Mouse (Mus musculus) v-Abl transformed pro-B cells (cell line): ENCODE results near the gene Usp36.

ENCODE experiments used
- in situ Hi-C, 2 experiments: fragments of 400-800 bp; cut with MboI; formaldehyde crosslinking; loops; one replicate each; pipeline ENCODE4 v1.15.1; 2025; ENCODE audit not compliant: unreplicated experiment in 2 of 2

Gene Usp36

DNA sequence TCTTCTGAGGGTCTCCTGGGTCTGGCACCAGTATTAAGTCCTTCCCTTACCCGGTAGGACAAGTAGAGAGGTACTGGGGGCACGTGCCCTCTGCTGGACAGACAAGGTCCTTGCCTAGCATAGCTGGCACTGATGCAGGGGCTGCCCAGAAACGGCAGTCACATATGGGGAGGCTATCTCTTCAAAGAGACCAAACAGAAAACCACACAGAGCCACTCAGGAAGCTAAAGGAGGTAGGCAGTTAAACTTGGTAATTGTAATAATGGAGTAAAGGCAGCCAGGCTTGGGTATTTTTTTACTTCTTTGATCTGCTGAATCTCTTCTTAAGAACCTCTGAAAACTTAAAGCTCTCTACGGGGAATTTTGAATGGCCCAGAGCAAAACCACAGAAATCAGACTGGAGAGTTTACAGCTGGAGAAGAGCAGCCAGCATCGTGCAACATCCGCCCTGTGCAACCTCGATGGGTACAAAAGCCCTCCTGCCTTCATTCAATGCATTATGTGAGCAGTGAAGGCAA lies 57.7 kb downstream of the Usp36 start:
- in situ Hi-C loops: no loop called here

DNA sequence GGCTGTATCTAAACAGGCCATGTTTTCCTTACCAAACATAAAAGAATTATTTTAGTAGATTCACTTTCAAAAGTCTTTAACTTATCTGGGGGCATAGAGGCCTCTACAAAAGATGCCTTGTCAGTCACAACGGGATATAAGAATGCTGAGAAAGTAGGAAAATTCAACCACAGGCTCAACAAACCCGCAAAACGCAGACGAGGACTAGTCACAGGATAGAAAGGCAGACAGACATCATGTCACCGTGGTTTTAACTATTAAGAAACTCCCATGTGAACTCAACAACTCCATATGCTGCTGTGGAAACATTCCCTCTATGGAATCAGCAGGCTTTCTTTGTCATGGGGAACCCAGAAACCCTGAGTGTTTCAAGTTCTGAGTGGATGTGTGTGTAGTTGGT lies 60.1 kb downstream of the Usp36 start:
- in situ Hi-C loops: no loop called here

DNA sequence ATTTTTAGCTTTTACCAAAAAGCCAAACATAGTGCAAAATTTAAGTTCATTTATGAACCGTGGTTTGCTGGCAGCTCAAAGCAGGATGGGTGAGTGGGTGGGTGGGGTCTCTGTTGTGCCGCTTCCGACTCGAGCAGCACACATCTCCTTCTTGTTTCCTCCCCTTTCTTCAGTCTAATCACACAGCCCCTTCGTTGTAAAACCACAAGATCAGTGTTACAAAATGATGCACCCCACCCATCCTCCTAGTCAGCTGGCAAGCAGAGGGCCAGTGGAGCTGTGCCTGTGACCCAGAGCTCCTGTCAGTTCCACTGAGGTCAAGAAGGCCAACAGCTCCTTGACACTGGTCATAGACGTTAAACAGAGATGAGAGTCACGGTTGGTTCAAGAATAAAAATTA lies 62.4 kb downstream of the Usp36 start:
- in situ Hi-C loops: no loop called here

DNA sequence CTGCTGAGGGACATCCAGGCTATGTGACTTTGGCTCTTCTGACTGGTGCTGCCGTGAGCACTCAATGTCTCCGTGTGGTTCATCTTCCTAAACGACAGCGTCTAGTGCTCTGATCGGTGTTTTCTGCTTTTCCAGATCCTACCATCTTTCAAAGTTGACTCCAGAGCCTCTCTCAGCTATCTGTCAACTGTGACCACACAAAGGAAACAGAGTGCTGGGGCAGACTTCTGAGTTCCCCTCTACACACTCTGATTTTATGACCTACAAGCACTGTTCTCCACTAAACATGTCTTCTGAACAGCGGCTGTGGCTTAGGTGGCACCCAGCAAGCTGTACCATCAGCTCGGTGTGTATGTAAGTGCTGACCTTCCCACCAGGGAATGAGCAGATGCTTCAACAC lies 63.2 kb downstream of the Usp36 start:
- in situ Hi-C loops: no loop called here

DNA sequence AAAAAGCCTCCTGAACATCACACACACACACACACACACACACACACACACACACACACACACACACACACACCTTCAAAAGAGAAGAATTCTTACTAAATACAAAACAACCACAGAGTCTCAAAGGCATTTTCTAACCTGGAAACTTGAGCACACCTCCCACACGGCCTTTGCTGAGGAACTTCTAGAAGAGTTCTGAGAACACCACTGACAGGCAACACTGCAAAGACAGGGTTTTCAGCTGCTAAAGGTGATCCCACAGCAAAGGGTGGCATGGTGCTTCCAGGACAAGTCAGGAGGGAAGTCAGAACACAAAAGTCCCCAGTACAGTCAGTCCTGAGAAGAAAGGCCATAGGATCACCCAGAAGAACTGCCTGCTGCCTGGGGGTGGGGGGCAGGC lies 64.2 kb downstream of the Usp36 start:
- in situ Hi-C loops: no loop called here

DNA sequence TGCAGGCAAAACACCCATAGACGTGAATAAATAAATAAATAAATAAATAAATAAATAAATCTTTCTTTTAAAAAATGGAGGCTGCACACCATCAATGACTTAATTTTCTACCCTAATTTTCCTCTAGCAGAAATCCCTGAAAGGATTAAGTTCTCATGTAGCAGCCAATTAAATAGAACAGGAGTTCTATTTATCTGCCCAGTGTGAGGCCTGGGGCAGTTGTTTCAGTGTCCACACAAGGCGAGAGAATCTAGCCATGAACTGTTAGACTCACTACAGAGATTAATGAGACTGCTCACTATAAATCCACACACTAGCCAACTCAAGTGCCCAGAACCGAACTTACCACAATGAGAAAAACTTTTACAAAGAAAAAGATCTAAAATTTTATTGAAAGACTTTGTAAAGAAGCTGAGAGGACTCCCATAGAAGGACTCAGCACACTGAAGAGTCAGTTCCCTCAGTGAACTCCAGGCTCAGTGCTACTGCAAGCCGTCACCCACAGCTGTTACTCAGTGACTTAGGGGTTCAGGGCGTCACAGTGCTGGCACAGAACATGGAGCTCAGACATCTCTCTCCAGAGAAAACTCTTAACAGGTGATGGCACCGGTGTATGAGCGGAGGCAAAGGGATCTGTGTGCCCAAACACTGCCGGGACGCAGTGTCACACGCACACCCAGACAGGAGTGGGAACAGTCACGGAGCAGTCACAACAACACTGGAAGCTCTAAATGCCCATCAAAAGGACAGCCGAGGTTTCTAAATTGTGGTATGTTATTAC lies 64.8 kb downstream of the Usp36 start:
- in situ Hi-C loops: no loop called here

DNA sequence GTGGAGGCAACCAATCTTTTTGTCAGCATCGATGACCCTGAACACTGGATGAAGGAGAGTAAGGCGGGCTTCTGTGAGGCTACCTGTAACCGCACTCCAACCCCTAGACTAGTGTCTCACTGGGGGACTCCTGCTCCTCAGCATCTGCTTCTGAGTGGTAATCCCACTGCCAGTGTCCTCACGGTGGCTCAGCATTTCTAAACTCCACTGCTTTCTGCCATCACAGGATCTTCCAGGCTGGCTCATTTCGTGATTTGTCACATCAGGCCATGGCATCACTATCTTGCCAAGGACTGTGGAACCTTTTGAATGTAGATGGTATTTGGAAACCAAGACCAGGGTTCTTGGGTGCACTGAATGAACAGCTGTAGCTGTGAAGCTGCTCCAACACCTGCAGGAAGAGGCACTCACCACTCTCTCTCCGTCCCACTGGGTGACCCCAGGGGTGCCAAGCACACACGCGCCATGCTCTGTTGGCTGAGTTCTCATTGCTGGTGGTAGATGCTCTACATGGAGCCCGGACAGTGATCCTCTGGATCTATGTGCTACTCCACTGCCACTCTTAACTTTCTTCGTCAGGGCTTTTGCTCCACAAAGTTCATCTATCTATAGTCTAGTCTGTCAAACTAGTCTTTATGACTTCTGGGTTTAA lies 66.5 kb downstream of the Usp36 start:
- in situ Hi-C loops: no loop called here

DNA sequence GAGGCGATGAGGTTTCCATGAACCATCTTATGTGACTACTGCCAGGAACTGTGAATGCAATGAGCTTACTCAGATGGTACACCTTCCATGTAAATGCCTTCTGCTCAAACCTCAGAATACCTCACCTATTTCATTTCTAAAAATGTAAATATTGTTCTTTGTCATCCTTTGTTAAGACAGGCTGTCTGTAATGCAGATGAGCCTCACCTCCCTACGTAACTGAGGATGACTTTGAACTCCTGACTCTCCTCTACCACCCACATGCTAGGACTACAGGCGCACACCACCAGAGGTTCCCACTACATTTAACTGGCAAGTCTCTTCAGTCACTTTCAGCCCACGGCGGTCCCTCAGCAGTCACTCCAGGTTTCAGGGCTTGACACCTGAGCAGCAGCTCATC lies 67.1 kb downstream of the Usp36 start:
- in situ Hi-C loops: no loop called here

DNA sequence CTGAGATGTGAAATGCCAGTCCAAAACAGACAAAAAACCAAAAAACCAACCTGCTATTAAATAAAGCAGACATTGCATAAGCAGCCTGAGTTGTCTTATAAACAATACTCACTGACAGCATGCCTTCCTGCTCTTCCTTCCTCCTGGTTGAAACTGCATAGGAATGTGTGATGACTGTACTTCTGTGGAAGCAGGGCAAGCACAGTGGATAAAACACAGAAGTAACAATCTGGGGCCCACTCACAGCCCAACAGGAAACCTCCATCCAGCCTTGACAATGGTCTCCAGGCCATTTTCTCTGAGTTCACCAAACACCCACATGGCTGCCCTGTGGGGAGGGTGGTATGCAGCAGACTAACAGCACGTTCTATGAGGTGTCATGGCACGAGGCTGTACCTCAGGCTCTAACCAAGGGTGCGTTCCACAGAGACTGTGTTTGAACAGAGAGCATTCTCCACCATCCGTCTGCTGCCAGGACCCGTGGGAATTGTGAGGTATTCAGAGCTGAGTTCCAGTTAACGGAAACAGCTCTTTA lies 67.6 kb downstream of the Usp36 start:
- in situ Hi-C loops: no loop called here

DNA sequence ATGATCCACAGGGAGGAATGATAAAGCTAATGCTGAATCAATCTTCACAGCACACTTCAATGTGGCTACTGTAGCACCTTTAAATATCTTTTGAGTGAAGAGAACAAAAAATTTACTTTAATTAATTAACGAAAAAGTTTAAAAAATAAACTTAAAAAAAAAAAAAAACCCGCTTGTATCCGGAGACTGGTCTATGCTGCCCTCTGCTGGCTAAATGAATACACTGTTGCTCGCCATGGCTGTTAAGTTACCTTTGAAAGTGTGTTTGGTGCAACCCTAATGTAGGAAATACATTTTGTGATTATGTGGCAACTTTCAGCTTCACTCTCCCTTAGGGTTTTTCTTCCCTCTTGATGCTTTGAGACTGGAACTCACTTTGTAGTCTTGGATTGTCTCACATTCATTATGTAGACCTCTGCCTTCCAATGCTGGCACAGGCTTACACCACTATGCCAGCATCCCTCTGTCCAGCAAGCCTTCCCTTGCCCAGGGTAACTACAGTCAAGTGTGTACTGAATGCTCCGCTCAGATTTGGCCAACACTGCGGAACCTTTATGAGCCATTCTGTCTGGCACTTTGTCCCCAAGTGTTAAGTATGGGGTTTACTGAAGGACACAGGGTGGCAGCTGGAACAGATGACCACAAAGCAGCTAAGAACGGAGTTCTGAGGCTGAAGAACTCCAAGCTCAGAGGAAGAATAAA lies 69.3 kb downstream of the Usp36 start:
- in situ Hi-C loops: no loop called here

DNA sequence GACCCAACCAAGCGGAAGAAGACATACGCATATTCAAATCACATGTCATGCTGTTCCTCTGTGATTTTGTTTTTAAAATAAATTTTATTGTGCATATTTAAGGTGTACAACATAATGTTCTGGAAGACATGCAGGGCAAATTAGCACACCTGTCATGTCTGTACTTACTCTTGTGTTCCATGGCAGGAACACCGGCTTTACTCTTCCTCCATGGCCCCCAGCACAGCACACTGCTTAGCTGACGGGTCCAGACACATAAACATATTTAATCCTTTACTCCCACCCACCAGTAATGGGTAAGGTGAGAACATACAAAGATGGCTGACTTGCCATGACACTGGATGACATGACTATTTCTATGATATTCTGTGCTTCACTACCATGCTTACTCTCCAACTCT lies 71.0 kb downstream of the Usp36 start:
- in situ Hi-C loops: loop anchor here (5.0 to 10.0 kb wide), 5 partner anchors 37 to 344 kb away; partner anchors contain the start of gene Tha1 (in 1 of the 2)

DNA sequence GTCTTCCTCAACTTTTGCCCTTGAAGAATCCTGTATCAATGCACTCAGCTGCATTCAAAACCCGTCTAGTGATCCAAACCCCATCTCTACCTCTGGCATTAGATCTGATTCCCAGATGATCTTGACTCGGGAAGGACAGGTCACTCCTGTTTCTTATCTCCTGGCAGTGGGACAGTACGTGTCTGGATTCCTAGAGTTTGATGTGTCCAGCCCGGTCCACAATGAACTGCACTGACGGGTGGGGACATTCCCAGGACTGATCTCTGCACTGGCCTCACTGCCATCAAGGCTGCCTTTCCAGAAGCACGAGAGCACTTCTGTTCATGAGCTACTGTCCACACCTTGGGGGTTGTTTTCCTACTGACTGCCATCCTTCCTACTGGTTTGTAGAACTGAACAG lies 73.6 kb downstream of the Usp36 start:
- in situ Hi-C loops: loop anchor here (5.0 to 10.0 kb wide), 5 partner anchors 34 to 342 kb away; partner anchors contain the start of gene Tha1 (in 1 of the 2)

DNA sequence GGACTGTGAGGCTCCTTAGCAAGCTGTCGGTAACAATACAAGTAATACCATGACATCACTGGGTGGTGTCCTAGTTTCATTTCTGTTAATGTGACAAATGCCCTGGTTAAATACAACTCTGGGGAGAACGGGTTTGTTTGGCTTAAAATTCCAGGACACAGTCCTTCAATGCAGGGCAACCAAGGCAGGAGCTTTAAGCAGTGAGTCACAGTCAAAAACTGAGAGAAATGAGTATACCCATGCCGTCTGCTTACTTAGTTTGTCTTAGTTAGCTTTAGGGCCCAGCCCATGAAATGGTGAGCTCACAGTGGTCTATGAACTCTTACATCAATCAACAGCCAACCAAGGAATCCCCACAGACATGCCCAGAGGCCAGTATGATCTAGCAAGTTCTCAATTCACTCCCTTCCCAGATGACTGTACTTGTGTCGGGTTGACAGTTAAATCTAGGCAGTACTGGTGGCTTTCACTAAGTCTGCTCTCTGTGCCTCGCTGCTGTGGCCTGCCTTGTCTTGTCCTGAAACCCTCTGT lies 74.1 kb downstream of the Usp36 start:
- in situ Hi-C loops: loop anchor here (5.0 to 10.0 kb wide), 5 partner anchors 34 to 341 kb away; partner anchors contain the start of gene Tha1 (in 1 of the 2)

DNA sequence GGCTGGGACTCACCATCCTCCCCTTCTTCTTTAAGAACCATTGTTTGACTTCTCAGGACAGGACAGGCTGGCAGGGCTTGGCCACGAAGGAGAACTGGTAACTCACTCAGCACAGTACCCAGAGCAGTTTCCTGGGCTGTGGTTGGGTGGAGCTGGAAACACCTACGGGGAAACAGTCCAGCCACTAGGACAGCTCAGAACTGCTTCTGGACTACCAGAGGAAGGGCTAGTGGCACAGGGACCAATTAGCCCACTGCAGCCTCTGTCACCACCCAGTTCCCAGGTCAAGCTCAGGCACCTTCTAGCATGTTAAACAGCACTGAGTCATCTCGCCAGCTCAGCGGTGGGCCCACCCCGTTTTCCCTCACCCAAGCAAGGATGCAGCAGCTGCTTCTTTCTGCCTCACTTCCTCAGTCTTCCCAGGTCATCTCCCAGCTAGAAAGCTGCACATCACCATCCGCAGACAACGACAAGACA lies 77.4 kb downstream of the Usp36 start:
- in situ Hi-C loops: loop anchor here (5.0 to 10.0 kb wide), 2 partner anchors 35 to 338 kb away; partner anchors contain the start of gene Tha1 (in 1 of the 2)

DNA sequence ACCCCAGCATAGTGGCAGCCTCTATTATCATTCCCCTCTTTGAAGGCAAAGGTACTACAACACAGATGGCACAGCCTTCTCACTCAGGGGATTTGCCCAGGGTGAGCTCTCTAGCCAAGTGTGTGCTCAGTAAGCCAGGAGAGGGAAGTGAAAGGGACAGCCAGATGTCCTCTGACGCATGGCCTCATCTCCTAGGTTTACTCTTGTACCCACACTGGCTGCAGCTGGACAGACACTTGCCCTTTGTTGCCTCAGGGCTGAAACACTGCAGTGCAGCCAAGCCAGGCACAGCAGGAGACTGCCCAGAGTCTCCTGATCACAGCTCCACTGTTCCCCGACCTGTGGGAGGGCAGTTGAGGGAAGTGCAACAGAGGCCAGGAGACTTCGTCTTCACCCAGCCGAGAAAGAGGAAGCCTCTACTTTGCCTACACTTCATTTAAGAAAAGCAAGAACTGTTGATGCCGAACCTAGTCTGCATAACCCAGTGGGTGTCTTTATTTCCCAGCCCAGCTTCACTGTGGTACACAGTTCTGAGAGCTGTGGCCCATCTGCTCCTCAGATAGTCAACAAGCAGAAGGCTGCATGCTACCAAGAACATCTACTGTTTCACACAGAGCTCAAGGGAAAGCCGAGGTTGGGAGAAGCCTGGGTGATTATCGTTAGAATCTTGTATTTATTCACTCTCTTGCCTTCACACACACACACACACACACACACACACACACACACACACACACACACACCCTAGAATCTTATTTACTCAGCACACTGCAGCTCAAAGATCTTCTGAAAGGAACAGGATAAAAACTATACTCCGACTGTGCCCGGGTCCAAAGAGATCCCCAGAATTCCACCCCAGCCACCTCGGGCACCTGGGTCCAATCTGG lies 78.1 kb downstream of the Usp36 start:
- in situ Hi-C loops: loop anchor here (5.0 to 10.0 kb wide), 2 partner anchors 35 to 337 kb away; partner anchors contain the start of gene Tha1 (in 1 of the 2)

DNA sequence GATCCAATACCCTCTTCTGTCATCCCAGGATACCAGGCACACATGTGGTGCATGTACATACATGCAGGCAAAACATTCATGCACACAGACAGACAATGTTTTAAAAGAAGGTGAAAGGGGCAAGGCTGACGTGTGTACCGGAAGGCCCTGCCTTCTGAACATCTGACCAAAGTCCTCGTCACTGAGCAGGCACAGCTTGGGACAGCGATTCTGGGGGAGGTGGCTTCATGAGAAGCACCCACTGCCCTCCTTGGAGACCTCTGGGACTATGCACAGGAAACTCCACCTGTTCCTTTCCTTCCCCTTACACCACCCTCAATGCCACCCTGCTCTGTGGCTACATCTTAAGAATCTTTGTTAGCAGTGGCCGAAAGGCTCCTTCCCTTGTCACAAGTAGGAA lies 79.1 kb downstream of the Usp36 start:
- in situ Hi-C loops: loop anchor here (5.0 to 10.0 kb wide), 2 partner anchors 34 to 336 kb away; partner anchors contain the start of gene Tha1 (in 1 of the 2)

DNA sequence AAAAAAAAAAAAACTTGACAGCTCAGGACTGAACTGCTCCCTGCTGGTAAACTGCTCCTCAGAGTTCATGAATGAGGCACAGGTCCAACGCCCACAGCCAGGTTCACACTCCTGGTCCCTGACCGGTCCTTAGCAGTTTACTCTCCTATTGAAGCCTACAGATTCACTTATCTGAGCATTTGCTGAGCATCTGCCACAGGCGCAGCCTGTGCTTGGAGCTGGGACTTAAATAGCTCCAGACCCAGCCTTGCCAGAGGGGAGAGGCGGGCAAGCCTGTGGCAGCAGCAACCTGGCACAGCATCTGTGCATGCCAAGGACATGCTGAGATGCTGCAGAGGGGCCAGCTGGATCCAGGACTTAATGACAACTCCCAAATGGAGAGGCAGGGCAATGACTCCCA lies 79.9 kb downstream of the Usp36 start:
- in situ Hi-C loops: loop anchor here (5.0 to 10.0 kb wide), 2 partner anchors 33 to 335 kb away; partner anchors contain the start of gene Tha1 (in 1 of the 2)
